Mouse (Mus musculus): ENCODE measurements at regions not wholly inside any gene's neighbourhood (a gene's known extent, or its start where the extent isn't known, plus 50 kb on each side); places are given as distances from the start of the nearest gene placed in this dataset.

DNA sequence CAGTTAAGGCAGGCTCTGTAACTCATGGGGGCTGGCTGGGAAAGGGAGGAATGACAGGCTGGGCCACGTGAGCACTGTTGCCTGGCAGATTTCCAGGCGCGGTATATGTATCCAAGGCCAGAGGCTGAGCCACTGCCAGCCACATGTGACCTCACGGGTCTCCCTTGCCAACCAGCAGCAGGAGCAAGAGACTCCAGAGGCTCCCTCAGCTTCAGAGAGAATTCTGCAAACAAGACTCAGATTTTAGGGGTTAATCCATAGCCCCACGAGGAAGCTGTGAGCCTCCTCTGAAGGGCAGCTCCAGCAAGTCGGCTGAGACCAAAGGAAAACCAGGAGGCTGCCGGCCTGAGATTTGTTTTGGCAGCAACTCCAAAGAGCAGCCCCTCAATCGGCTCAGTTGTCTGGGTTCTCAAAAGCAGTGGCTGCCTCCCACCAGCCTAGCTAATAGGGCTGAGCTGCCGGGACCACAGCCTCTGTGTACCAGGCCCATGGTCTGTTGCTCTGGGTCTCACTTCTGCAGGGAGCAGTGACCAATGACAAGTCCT, 264.0 kb upstream of the Cadm1 start:
- Histone ChIP-seq H3K4me2 (ENCODE audit: low read depth) (no peak overlapping the region), H3K36me3 (ENCODE audit: control insufficient read depth, insufficient read depth, low read length) (no peaks in the 10 kb centered on the region), H3K27ac (ENCODE audit: low read depth, low read length) (no peak overlapping the region), H3K9me3 (ENCODE audit: control insufficient read depth, low read length) (no peaks in the 10 kb centered on the region), H3K4me3 (ENCODE audit: low read depth, low read length) (no peak overlapping the region), H3K9ac (ENCODE audit: low read length) (no peak overlapping the region), H3K4me1 (ENCODE audit: control insufficient read depth, insufficient read depth, low read length) (no peaks in the 10 kb centered on the region), H3K27me3 (ENCODE audit: control insufficient read depth, insufficient read depth, low read length) (no peaks in the 10 kb centered on the region)
- no peak for DNase-seq (ENCODE audit: low spot score)
- WGBS = 70% methylated on average over 9 of the region's 9 CpGs
- ATAC-seq (ENCODE audit: insufficient read depth, low FRiP score, low TSS enrichment) = no peak

DNA sequence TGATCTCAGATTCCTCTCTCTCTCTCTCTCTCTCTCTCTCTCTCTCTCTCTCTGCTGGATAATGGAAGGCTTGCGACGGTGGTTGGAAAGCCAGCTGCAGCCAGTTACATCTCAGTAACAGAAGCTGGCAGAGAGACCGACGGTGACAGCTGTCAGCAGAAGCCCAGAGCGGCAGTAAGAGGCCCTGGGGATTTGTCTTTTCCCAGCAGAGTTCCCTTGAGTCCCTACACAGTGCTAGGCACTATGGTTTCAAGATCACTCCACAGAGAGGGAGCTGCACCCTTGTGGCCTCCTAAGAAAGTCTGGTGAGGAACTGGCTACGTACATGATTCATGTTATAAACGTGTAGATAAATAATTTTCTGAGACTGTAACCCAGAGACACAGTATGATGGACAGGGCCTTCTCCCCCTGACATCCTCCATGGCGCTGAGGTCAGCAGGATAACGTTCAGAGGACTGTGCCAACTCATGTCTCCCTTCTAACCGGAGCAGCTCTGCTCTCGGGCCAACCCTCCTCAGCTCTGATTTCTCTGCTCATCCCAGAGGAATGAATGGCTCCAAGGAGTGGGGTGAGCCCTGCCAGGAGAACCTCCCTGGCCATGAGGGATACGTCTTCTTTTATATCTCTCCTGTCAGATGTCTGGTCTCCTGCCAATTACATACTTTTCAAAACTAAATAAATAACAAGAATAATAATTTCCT, 253.5 kb upstream of the Cadm1 start:
- Histone ChIP-seq H3K4me3 (ENCODE audit: low read depth, low read length) (no peak overlapping the region), H3K9me3 (ENCODE audit: control insufficient read depth, low read length) (no peaks in the 10 kb centered on the region), H3K4me1 (ENCODE audit: control insufficient read depth, insufficient read depth, low read length) (no peaks in the 10 kb centered on the region), H3K4me2 (ENCODE audit: low read depth) (no peak overlapping the region), H3K27ac (ENCODE audit: low read depth, low read length) (no peak overlapping the region), H3K27me3 (ENCODE audit: control insufficient read depth, insufficient read depth, low read length) (no peaks in the 10 kb centered on the region), H3K36me3 (ENCODE audit: control insufficient read depth, insufficient read depth, low read length) (no peaks in the 10 kb centered on the region), H3K9ac (ENCODE audit: low read length) (no peak overlapping the region)
- 44% methylated on average over 12 of the region's 12 CpGs for WGBS
- DNase-seq (ENCODE audit: low spot score) (no peak), ATAC-seq (ENCODE audit: insufficient read depth, low FRiP score, low TSS enrichment) (no peak)

DNA sequence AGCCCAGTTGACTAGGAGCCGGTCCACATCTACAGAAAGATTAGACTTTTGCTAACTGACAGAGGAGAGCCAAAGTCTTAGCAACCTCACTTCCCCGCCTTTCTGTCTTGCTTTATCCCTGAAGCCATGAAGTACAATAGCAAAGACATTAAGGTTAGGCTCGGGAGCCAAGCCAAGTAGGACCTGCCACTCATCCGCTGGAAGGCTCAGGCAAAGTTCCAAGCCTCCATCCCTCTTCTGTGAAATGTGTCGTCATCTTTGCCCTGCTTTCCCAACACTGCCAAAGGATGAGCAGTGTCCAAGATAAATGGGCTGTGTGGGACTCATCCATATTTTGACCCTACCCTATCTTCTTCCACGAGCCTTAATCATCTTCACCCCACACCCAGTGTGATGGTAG, 250.6 kb upstream of the Cadm1 start:
- no peaks in the 10 kb centered on the region for H3K36me3 ChIP-seq (ENCODE audit: control insufficient read depth, insufficient read depth, low read length)
- no peaks in the 10 kb centered on the region for H3K4me1 ChIP-seq (ENCODE audit: control insufficient read depth, insufficient read depth, low read length)
- ATAC-seq (ENCODE audit: insufficient read depth, low FRiP score, low TSS enrichment) (no peak), DNase-seq (ENCODE audit: low spot score) (no peak)
- H3K27ac ChIP-seq (ENCODE audit: low read depth, low read length) = no peak overlapping the region
- H3K4me3 ChIP-seq (ENCODE audit: low read depth, low read length) = no peak overlapping the region
- no peaks in the 10 kb centered on the region for H3K27me3 ChIP-seq (ENCODE audit: control insufficient read depth, insufficient read depth, low read length)
- H3K4me2 ChIP-seq (ENCODE audit: low read depth) = no peak overlapping the region
- no peak overlapping the region for H3K9ac ChIP-seq (ENCODE audit: low read length)
- WGBS = 89% methylated on average over 6 of the region's 6 CpGs
- no peaks in the 10 kb centered on the region for H3K9me3 ChIP-seq (ENCODE audit: control insufficient read depth, low read length)

DNA sequence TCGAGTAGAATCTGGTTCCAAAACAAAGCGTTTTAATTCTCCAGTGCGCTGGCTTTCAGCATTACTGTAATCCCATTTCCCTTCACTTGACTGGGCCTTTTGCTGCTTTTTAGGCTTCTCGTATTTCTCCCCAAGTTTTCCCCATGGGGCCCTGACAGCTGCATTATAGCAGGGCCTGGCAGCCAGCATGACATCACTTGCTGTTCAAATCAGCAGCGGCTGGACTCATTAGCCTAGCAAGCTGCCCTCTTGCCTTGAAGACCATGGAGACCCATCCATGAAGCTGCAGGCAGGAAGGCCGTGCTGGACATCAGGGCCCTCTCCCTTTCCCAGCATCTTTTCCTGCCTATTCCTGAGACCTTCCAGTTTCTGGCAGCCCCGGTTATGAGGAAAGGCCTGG, 249.8 kb upstream of the Cadm1 start:
- Histone ChIP-seq H3K9ac (ENCODE audit: low read length) (no peak overlapping the region), H3K27ac (ENCODE audit: low read depth, low read length) (peak overlapping the region; percentile 54), H3K36me3 (ENCODE audit: control insufficient read depth, insufficient read depth, low read length) (no peaks in the 10 kb centered on the region), H3K9me3 (ENCODE audit: control insufficient read depth, low read length) (no peaks in the 10 kb centered on the region), H3K4me2 (ENCODE audit: low read depth) (no peak overlapping the region), H3K4me1 (ENCODE audit: control insufficient read depth, insufficient read depth, low read length) (no peaks in the 10 kb centered on the region), H3K27me3 (ENCODE audit: control insufficient read depth, insufficient read depth, low read length) (no peaks in the 10 kb centered on the region), H3K4me3 (ENCODE audit: low read depth, low read length) (no peak overlapping the region)
- DNase-seq (ENCODE audit: low spot score) (peak; percentile 61), ATAC-seq (ENCODE audit: insufficient read depth, low FRiP score, low TSS enrichment) (no peak)
- 36% methylated on average over 7 of the region's 7 CpGs for WGBS

DNA sequence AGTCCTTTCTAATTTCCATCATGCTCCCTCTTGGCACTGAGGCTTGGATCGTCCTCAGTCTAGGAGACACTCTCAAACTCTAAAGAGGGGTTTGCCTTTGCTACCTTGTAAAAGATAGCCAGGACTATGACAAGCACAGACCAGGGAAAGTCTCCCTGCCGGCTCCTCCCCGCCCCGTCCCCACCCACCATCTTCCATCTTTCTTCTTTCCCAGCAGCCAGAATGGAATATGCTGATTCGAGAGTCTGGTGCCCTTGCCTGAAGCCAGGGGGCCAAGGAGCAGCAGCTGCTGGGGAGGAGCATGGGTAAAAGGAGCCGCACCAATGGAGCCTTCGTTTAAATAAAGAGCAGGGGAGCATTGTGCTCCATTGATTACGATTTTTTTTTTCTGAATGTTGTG, 249.4 kb upstream of the Cadm1 start:
- peak; percentile 39 for DNase-seq (ENCODE audit: low spot score)
- Histone ChIP-seq H3K9me3 (ENCODE audit: control insufficient read depth, low read length) (no peaks in the 10 kb centered on the region), H3K27me3 (ENCODE audit: control insufficient read depth, insufficient read depth, low read length) (no peaks in the 10 kb centered on the region), H3K4me1 (ENCODE audit: control insufficient read depth, insufficient read depth, low read length) (no peaks in the 10 kb centered on the region), H3K4me2 (ENCODE audit: low read depth) (no peak overlapping the region), H3K9ac (ENCODE audit: low read length) (no peak overlapping the region), H3K4me3 (ENCODE audit: low read depth, low read length) (no peak overlapping the region), H3K36me3 (ENCODE audit: control insufficient read depth, insufficient read depth, low read length) (no peaks in the 10 kb centered on the region), H3K27ac (ENCODE audit: low read depth, low read length) (peak overlapping the region; percentile 54)
- ATAC-seq (ENCODE audit: insufficient read depth, low FRiP score, low TSS enrichment) = no peak
- 29% methylated on average over 8 of the region's 8 CpGs for WGBS

DNA sequence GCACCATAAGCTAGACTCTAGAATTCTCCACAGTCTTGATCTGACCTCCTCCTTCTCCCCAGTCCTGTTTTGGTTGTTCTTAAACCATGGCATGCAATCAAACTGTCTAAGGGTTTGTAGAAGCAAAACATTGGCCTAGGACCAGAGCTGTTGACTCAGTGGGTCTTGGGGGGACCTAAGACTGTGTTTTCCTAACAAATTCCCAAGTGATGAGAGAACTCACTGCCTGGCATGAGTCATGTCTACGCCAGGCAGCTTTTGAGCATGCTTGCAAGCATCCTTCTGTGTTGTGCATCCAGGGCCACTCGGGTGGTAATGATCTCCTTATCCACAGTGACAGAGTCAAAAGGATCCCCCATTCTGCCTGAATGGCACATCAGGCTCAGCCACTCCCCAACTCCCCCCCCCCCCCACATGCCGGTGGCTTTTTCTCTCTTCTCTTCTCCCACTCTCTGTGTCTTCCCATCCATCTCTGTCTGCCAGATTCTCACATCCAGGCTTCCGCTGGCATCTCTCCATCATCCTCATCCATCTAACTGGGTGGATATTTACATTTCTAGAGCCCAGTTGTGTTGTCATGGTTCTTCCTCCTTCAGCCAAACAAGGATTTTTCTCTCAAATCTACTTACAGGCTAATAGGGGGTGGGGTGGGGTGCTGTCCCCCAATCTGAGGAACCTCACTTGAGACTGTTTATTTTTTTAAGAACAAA, 246.1 kb upstream of the Cadm1 start:
- Histone ChIP-seq H3K4me3 (ENCODE audit: low read depth, low read length) (no peak overlapping the region), H3K4me2 (ENCODE audit: low read depth) (no peak overlapping the region), H3K4me1 (ENCODE audit: control insufficient read depth, insufficient read depth, low read length) (no peaks in the 10 kb centered on the region), H3K27ac (ENCODE audit: low read depth, low read length) (no peak overlapping the region), H3K9me3 (ENCODE audit: control insufficient read depth, low read length) (no peaks in the 10 kb centered on the region), H3K27me3 (ENCODE audit: control insufficient read depth, insufficient read depth, low read length) (no peaks in the 10 kb centered on the region), H3K9ac (ENCODE audit: low read length) (no peak overlapping the region), H3K36me3 (ENCODE audit: control insufficient read depth, insufficient read depth, low read length) (no peaks in the 10 kb centered on the region)
- DNase-seq (ENCODE audit: low spot score) = no peak
- ATAC-seq (ENCODE audit: insufficient read depth, low FRiP score, low TSS enrichment) = no peak
- WGBS = 60% methylated on average over 4 of the region's 4 CpGs

DNA sequence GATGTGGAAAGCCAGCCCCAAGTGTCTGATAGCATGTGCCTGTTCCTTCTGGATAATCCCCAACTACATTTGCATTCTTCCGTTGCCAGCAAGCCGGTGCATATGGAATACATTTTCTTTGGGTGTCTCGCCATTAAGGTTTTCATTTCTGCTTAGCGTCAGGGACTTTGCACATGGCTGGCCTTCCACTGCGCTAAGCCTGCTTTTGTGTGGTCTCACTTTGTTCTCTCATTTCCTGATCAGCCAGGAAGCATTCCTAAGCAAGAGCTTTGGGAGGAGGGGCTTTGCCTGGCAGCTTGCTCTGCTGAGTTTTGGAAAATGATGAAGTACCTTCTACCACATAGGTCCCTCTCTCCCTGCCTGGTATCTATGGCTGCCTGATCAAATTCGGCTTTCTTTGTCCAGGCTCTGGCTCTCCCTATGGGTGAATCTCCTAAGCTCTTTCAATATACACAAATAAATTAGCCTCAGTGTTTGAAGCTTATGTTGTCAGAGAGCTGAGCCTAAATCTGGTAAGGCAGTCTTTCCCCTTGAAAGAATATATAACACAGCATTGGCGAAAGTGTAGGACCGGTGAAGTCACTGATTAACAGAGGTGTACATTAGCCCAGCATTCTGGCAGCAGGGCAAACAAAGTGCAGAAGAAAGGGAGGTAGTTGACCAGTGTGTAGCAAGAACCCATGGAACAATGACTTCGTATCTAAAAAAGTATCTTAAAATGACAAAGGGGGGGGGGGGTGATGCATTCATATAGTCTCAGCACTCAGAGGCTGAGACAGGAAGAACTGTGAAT, 242.8 kb upstream of the Cadm1 start:
- no peaks in the 10 kb centered on the region for H3K36me3 ChIP-seq (ENCODE audit: control insufficient read depth, insufficient read depth, low read length)
- H3K4me1 ChIP-seq (ENCODE audit: control insufficient read depth, insufficient read depth, low read length) = no peaks in the 10 kb centered on the region
- no peak for ATAC-seq (ENCODE audit: insufficient read depth, low FRiP score, low TSS enrichment)
- no peak for DNase-seq (ENCODE audit: low spot score)
- no peak overlapping the region for H3K4me3 ChIP-seq (ENCODE audit: low read depth, low read length)
- no peak overlapping the region for H3K4me2 ChIP-seq (ENCODE audit: low read depth)
- H3K27ac ChIP-seq (ENCODE audit: low read depth, low read length) = no peak overlapping the region
- no peaks in the 10 kb centered on the region for H3K9me3 ChIP-seq (ENCODE audit: control insufficient read depth, low read length)
- H3K9ac ChIP-seq (ENCODE audit: low read length) = no peak overlapping the region
- WGBS = 77% methylated on average over 9 of the region's 9 CpGs
- H3K27me3 ChIP-seq (ENCODE audit: control insufficient read depth, insufficient read depth, low read length) = no peaks in the 10 kb centered on the region

DNA sequence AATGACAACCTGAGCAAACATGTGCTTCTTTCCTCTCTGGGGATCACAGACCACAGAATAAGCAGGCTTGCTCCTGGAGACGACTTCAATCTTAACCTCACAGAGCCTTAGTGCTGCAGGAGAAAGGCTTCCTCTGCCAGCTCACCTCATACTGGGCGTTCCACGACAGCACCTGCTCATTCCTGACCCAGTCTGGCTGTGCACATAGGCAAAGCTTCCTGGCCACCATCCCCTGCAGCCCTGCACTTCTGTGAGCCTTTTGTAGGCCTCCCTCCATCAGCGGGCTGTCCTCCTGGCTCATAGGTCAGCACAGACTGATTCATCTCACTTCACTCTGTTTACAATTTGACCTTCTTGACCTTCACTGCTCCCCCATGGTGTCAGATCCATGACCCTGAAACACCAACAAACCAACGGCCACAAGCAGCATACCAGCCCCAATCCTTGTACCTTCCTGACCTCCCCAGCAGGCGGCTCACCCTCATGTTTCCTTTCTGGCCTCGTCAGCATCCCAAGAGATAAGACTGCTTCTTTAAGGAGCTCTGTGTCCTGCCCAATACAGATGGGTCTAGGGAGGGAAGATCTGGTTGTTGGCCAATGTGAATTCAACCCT, 241.3 kb upstream of the Cadm1 start:
- H3K36me3 ChIP-seq (ENCODE audit: control insufficient read depth, insufficient read depth, low read length) = no peaks in the 10 kb centered on the region
- ATAC-seq (ENCODE audit: insufficient read depth, low FRiP score, low TSS enrichment) (no peak), DNase-seq (ENCODE audit: low spot score) (no peak)
- H3K4me3 ChIP-seq (ENCODE audit: low read depth, low read length) = no peak overlapping the region
- no peak overlapping the region for H3K9ac ChIP-seq (ENCODE audit: low read length)
- H3K9me3 ChIP-seq (ENCODE audit: control insufficient read depth, low read length) = no peaks in the 10 kb centered on the region
- WGBS = 36% methylated on average over 7 of the region's 7 CpGs
- no peak overlapping the region for H3K27ac ChIP-seq (ENCODE audit: low read depth, low read length)
- no peaks in the 10 kb centered on the region for H3K4me1 ChIP-seq (ENCODE audit: control insufficient read depth, insufficient read depth, low read length)
- H3K4me2 ChIP-seq (ENCODE audit: low read depth) = no peak overlapping the region
- H3K27me3 ChIP-seq (ENCODE audit: control insufficient read depth, insufficient read depth, low read length) = no peaks in the 10 kb centered on the region
